Mouse (Mus musculus): Measurements from ENCODE around the gene Ddah1.

GRCm38 (mm10) chr3:145923874-145924577, 165.6 kb downstream of the Ddah1 start:
- TF ChIP-seq CTCF (IDR thresholded peaks at IDR 0.05; ENCODE audit: low read depth, low read length) (no peak), POLR2A (IDR thresholded peaks at IDR 0.05; ENCODE audit: borderline replicate concordance, low read depth, low read length) (no peak)

Data from bone marrow macrophage, adult 2 months (primary cell).